Mouse (Mus musculus): ENCODE data around the gene Gars. TPM values are rescaled to one million over a fixed set of nuclear protein-coding genes. Genes with fewer than 3 reads are reported as not detected.

Gars gene
- polyA plus RNA-seq, 1 experiment from 2014 or later, result 206 TPM

DNA sequence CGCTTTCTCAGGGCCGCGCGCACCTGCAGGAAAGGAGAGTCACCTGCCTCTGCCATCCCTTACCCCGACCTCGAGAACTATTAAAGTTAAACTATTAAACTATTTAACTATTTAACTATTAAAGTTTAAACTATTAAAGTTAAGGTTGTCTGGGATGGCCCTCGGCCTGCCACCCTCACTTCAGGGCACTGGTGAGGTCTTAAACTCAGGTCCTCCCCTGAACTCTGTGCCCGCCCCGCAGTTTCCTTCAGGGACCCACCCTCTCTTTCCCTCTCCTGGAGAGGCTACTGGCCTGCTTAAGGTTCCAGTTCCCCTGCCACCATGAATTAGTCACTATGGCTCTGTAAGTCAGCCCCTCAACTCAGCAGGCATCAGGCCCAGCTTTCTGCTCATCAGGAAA lies 53.6 kb downstream of the Gars start:
- Histone ChIP-seq H3K4me1 (ENCODE audit: control insufficient read depth, insufficient read depth, low read length) (no peaks in the 10 kb centered on the region), H3K4me3 (ENCODE audit: low read depth, low read length) (no peak overlapping the region), H3K36me3 (ENCODE audit: control insufficient read depth, insufficient read depth, low read length) (no peaks in the 10 kb centered on the region), H3K9me3 (replicated peaks; ENCODE audit: control insufficient read depth, low read length) (no peaks in the 10 kb centered on the region), H3K9ac (ENCODE audit: low read depth, low read length) (no peak overlapping the region), H3K27ac (ENCODE audit: low read depth, low read length) (no peak overlapping the region), H3K27me3 (ENCODE audit: control insufficient read depth, insufficient read depth, low read length) (0 out of 2 replicates have a peak, but pooled peaks cover 2% of the 10 kb centered on the region), H3K4me2 (no peak overlapping the region)
- 88% methylated on average over 9 of the region's 9 CpGs for WGBS (ENCODE audit: insufficient replicate concordance)
- no peak for ATAC-seq (replicated peaks; ENCODE audit: insufficient number of reproducible peaks, low FRiP score, low TSS enrichment)

DNA sequence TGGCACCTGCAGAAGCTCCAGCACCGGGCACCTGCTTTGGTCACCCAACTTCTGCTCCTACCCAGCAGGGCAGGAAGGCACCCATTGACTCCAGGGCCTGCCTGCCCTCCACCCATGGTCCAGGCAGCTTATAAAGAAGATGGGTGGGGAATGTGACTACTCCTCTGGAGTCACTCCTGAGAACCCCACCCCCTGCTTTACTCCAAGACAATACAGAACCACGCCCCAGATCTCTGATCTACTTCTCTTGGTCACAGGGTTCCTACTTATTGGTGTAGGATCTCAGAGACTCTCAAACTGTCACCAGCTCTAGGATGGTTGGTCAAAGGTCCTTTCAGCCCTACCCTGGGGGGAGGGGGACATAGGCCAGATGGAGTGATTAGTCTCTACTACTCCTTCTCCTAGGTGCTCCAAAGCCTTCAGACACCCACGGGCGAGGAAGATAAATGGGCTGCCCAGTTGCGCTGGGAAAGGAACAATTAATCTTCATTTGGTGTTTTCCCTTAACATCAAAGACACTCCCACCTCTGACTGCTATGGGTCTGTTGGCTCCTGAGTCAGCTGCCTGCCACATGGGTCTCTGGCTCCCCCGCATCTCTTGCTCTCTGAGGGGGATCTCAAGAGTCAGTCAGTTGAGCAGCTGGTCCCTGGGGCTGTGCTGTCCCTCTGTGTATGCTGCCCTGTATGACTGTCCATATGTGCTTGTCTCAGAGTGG lies 55.8 kb downstream of the Gars start:
- H3K4me3 ChIP-seq (ENCODE audit: low read depth, low read length), result no peak overlapping the region
- no peak overlapping the region for H3K9ac ChIP-seq (ENCODE audit: low read depth, low read length)
- 0 out of 2 replicates have a peak, but pooled peaks cover 2% of the 10 kb centered on the region for H3K27me3 ChIP-seq (ENCODE audit: control insufficient read depth, insufficient read depth, low read length)
- no peaks in the 10 kb centered on the region for H3K36me3 ChIP-seq (ENCODE audit: control insufficient read depth, insufficient read depth, low read length)
- 59% methylated on average over 6 of the region's 6 CpGs for WGBS (ENCODE audit: insufficient replicate concordance)
- no peaks in the 10 kb centered on the region for H3K4me1 ChIP-seq (ENCODE audit: control insufficient read depth, insufficient read depth, low read length)
- ATAC-seq (replicated peaks; ENCODE audit: insufficient number of reproducible peaks, low FRiP score, low TSS enrichment), result 0 out of 2 replicates have a peak, but pooled peaks have one; percentile 57
- no peak overlapping the region for H3K4me2 ChIP-seq
- no peaks in the 10 kb centered on the region for H3K9me3 ChIP-seq (replicated peaks; ENCODE audit: control insufficient read depth, low read length)
- H3K27ac ChIP-seq (ENCODE audit: low read depth, low read length), result no peak overlapping the region

DNA sequence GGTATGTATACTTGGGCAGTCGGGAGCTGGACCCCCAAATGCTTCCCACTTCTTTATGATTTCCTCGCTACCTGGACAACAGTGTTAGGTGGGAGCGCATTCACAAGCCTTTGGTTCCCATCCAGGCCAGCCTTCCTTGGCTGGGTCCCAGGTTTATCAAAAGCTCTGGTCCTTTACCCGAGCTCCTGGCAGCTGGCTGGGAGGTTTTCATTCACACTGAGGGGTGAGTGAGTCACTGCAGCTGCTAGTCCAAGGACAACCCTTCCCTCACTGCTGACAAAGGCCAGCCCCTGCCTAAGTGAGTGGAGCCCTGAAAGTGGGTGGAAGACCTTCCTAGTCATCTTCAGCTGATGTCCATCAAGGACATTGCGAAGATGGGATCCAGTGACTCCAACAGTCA lies 60.2 kb downstream of the Gars start:
- no peak overlapping the region for H3K27ac ChIP-seq (ENCODE audit: low read depth, low read length)
- ATAC-seq (replicated peaks; ENCODE audit: insufficient number of reproducible peaks, low FRiP score, low TSS enrichment), result no peak
- H3K4me1 ChIP-seq (ENCODE audit: control insufficient read depth, insufficient read depth, low read length), result no peaks in the 10 kb centered on the region
- H3K9me3 ChIP-seq (replicated peaks; ENCODE audit: control insufficient read depth, low read length), result no peaks in the 10 kb centered on the region
- no peak overlapping the region for H3K9ac ChIP-seq (ENCODE audit: low read depth, low read length)
- H3K36me3 ChIP-seq (ENCODE audit: control insufficient read depth, insufficient read depth, low read length), result no peaks in the 10 kb centered on the region
- no peak overlapping the region for H3K4me2 ChIP-seq
- no peak overlapping the region for H3K4me3 ChIP-seq (ENCODE audit: low read depth, low read length)
- no peaks in the 10 kb centered on the region for H3K27me3 ChIP-seq (ENCODE audit: control insufficient read depth, insufficient read depth, low read length)
- 64% methylated on average over 5 of the region's 5 CpGs for WGBS (ENCODE audit: insufficient replicate concordance)

DNA sequence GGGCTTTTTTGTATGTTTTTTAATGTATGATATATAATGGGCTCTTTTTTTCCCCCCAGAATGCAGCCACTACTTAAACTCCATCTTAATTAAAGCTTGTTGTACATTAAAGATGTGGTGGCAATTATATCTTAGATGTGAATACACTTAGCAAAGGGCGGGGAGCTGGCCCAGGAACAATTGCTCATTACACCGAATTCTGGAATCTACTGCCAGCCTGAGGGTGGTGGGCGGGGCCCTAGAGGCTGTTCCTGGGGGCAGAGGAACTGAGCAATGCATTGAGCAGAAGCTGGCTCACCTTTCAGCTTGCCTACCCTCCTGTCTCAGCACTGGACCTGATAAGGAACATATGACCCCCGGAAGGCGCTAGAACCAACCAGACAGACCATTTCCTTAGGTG lies 60.8 kb downstream of the Gars start:
- Histone ChIP-seq H3K9me3 (replicated peaks; ENCODE audit: control insufficient read depth, low read length) (no peaks in the 10 kb centered on the region), H3K4me1 (ENCODE audit: control insufficient read depth, insufficient read depth, low read length) (no peaks in the 10 kb centered on the region), H3K27ac (ENCODE audit: low read depth, low read length) (no peak overlapping the region), H3K36me3 (ENCODE audit: control insufficient read depth, insufficient read depth, low read length) (no peaks in the 10 kb centered on the region), H3K4me2 (no peak overlapping the region), H3K27me3 (ENCODE audit: control insufficient read depth, insufficient read depth, low read length) (no peaks in the 10 kb centered on the region), H3K4me3 (ENCODE audit: low read depth, low read length) (no peak overlapping the region), H3K9ac (ENCODE audit: low read depth, low read length) (no peak overlapping the region)
- ATAC-seq (replicated peaks; ENCODE audit: insufficient number of reproducible peaks, low FRiP score, low TSS enrichment), result no peak
- 74% methylated on average over 5 of the region's 5 CpGs for WGBS (ENCODE audit: insufficient replicate concordance)

DNA sequence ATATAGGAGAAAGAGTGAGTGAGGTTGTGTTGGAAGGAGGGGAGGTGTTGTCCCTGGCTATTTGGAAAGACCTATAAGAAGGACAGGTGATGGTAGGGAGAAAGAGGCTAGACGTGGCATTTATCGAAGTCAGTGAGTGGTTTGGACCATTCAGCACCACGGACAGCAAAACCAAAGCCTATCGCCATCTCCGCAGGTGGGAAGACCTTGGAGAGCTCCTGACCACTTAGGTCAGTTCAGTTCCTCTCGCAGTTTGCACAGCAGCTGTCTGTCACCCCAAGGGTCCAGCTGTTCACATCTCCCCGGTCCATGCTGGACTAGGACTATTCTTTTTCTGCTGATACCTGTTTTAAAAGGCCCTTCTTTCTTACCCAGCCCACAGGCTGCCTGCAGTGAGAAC lies 70.6 kb downstream of the Gars start:
- Histone ChIP-seq H3K36me3 (ENCODE audit: control insufficient read depth, insufficient read depth, low read length) (no peaks in the 10 kb centered on the region), H3K9me3 (replicated peaks; ENCODE audit: control insufficient read depth, low read length) (no peaks in the 10 kb centered on the region), H3K27ac (ENCODE audit: low read depth, low read length) (no peak overlapping the region), H3K4me1 (ENCODE audit: control insufficient read depth, insufficient read depth, low read length) (no peaks in the 10 kb centered on the region), H3K4me2 (no peak overlapping the region), H3K27me3 (ENCODE audit: control insufficient read depth, insufficient read depth, low read length) (peaks cover 13% of the 10 kb centered on the region), H3K4me3 (ENCODE audit: low read depth, low read length) (no peak overlapping the region), H3K9ac (ENCODE audit: low read depth, low read length) (no peak overlapping the region)
- no peak for ATAC-seq (replicated peaks; ENCODE audit: insufficient number of reproducible peaks, low FRiP score, low TSS enrichment)
- 11% methylated on average over 7 of the region's 7 CpGs for WGBS (ENCODE audit: insufficient replicate concordance)

DNA sequence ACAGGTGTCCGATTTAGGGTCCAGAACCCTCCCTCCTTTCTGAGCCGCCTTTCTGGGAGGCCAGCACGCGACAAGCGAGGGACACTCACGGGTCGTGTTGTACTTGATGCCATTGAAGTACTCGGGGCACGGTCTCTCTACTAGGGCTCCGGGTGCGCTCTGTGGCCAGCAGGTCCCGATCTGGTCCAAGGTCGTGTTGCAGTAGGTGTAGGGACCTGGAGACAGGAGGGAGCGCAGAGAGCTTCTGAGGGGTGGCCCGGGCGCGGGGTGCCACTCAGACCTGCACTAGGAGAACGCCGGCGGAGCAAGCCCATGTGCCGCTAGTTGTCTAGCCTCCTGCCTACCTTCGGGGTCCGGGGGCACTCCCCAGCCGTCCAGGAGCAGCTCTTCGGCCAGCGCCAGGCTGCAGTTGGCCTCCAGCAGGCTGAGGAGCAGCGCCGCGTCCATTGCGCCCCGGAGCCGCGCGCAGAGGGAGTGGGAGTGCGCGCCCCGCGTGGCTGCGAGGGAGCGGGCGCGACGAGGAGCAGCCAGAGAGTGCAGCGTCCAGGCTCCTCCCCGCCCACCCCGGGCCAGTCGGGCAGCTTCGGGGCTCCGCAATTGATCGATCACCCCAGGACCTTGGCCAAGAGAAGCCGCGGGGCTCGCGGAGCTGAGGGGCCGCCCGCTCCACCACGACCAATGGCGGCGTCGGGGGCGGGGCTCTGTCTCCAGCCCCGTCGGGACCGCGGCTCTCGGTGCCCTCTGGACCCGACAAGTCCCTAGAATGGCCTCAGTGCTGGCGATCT lies 79.7 kb downstream of the Gars start:
- ATAC-seq (replicated peaks; ENCODE audit: insufficient number of reproducible peaks, low FRiP score, low TSS enrichment), result 0 out of 2 replicates have a peak, but pooled peaks have one; percentile 24
- Histone ChIP-seq H3K9ac (ENCODE audit: low read depth, low read length) (0 out of 2 replicates have a peak overlapping the region, but pooled peaks have one; percentile 22), H3K4me3 (ENCODE audit: low read depth, low read length) (peak overlapping the region; percentile 67), H3K4me2 (peak overlapping the region; percentile 94), H3K27ac (ENCODE audit: low read depth, low read length) (no peak overlapping the region), H3K4me1 (ENCODE audit: control insufficient read depth, insufficient read depth, low read length) (0 out of 2 replicates have a peak, but pooled peaks cover 3% of the 10 kb centered on the region), H3K27me3 (ENCODE audit: control insufficient read depth, insufficient read depth, low read length) (peaks cover 70% of the 10 kb centered on the region), H3K36me3 (ENCODE audit: control insufficient read depth, insufficient read depth, low read length) (no peaks in the 10 kb centered on the region), H3K9me3 (replicated peaks; ENCODE audit: control insufficient read depth, low read length) (no peaks in the 10 kb centered on the region)
- WGBS (ENCODE audit: insufficient replicate concordance), result under 1% methylated on average over 68 of the region's 68 CpGs

DNA sequence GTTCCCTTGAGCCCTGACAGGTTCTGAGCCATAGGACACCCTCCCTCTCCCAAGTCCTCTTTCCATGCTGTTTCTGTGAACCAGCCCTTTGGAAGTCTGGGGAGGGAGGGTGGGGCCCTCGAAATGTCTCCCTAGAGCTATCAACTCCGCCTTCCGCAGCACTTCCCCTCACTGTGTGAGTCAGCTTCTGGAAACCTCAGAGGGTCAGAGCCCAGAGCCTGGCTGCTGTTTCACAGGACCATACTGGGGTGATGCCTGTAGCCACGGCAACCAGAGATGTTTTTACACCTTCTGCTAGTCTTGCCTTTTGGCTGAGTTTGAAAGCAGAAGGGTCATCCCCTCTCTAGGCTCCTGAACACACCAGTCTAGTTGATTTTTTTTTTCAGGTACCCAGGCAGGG lies 85.2 kb downstream of the Gars start:
- H3K4me3 ChIP-seq (ENCODE audit: low read depth, low read length), result no peak overlapping the region
- H3K27me3 ChIP-seq (ENCODE audit: control insufficient read depth, insufficient read depth, low read length), result peaks cover 29% of the 10 kb centered on the region
- H3K4me1 ChIP-seq (ENCODE audit: control insufficient read depth, insufficient read depth, low read length), result no peaks in the 10 kb centered on the region
- H3K27ac ChIP-seq (ENCODE audit: low read depth, low read length), result no peak overlapping the region
- no peak overlapping the region for H3K4me2 ChIP-seq
- H3K9me3 ChIP-seq (replicated peaks; ENCODE audit: control insufficient read depth, low read length), result no peaks in the 10 kb centered on the region
- no peaks in the 10 kb centered on the region for H3K36me3 ChIP-seq (ENCODE audit: control insufficient read depth, insufficient read depth, low read length)
- 22% methylated on average over 4 of the region's 4 CpGs for WGBS (ENCODE audit: insufficient replicate concordance)
- no peak for ATAC-seq (replicated peaks; ENCODE audit: insufficient number of reproducible peaks, low FRiP score, low TSS enrichment)
- H3K9ac ChIP-seq (ENCODE audit: low read depth, low read length), result no peak overlapping the region

DNA sequence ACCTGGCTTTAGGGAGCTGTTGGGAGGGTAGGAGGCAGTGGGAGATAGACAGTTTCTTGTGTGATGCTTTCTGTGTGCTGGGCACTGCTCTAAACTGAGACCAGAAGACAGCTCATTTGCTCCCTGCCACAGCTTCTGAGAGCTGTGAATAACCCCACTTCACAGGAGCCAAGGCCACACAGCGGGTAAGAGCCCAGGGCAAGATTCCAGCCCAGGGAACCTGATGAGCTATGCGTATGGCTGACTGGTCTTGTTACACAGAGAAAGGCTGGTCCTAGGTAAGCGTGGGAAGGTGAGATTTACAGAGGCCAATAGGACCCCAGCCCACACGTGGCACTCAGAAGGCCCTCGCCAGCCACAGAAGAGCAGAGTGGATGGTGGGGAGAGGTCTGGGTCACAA lies 88.8 kb downstream of the Gars start:
- 75% methylated on average over 5 of the region's 5 CpGs for WGBS (ENCODE audit: insufficient replicate concordance)
- Histone ChIP-seq H3K36me3 (ENCODE audit: control insufficient read depth, insufficient read depth, low read length) (no peaks in the 10 kb centered on the region), H3K27ac (ENCODE audit: low read depth, low read length) (no peak overlapping the region), H3K9ac (ENCODE audit: low read depth, low read length) (no peak overlapping the region), H3K4me2 (no peak overlapping the region), H3K4me3 (ENCODE audit: low read depth, low read length) (no peak overlapping the region), H3K9me3 (replicated peaks; ENCODE audit: control insufficient read depth, low read length) (no peaks in the 10 kb centered on the region), H3K27me3 (ENCODE audit: control insufficient read depth, insufficient read depth, low read length) (peaks cover 9% of the 10 kb centered on the region; the same call in 1 of the 2 replicates), H3K4me1 (ENCODE audit: control insufficient read depth, insufficient read depth, low read length) (peaks cover 12% of the 10 kb centered on the region)
- ATAC-seq (replicated peaks; ENCODE audit: insufficient number of reproducible peaks, low FRiP score, low TSS enrichment), result no peak
